Mouse (Mus musculus) stomach, adult 2 months (tissue): ENCODE data around the gene Zc3h6. TPM values are rescaled to one million over a fixed set of nuclear protein-coding genes. Genes with fewer than 3 reads are reported as not detected.

Experiments
- polyA plus RNA-seq: library from polyadenylated mRNA; depleted of rRNA; stranded (reverse); fragments of >200 nt; gene quantifications from 2 replicates; pipeline ENCODE4 v1.2.3, GENCODE M21; 2012; rRNA removed

Zc3h6 gene
- 0.42 and 0.48 TPM in 2 replicates for polyA plus RNA-seq

DNA sequence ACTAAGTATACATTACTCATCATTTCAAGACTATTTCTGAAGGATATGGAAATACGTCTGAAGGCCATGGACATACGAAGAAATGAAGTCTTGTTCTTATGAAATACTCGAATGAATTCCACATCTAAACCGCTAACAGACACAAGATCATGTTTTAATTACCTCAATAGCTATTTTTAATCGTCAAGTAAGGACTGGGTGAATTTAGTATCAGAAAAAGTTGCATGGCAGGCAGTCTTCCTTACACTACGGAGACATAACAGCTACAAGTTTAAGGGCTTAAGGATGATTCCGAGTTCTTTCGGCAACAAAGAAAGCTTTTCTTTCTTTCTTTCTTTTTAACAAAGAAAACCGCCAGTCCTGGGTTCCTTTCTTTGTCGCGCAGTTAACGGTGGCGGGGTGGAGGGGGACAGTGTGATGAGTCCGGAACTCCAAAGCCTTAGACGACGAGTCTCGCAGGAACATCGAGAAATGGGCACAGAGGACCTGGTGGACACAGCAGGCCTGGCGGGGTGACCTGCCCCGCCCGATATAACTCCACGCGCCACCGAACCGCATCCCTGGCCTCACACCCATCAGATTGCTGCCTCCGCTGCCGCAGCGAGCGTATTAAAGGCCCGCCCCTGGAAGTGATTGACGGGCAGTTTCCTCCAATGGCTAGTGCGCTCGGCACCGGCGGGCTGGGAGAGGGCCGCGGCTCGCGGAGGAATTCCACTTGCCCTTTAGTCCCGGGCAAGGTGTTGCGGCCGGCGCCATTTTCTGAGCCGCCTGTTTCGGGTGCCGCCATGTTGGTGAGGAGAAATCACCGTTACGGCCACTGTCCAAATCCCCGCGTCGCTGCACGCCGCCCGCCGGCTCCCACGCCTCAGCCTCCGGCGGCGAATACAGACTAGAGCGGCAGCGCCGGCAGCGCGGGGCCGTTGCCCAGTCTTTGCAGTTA is at the start of gene Zc3h6:
Gene Zc3h6 (plus strand): TSS at position 762 of the 940 bp plus-strand sequence.

DNA sequence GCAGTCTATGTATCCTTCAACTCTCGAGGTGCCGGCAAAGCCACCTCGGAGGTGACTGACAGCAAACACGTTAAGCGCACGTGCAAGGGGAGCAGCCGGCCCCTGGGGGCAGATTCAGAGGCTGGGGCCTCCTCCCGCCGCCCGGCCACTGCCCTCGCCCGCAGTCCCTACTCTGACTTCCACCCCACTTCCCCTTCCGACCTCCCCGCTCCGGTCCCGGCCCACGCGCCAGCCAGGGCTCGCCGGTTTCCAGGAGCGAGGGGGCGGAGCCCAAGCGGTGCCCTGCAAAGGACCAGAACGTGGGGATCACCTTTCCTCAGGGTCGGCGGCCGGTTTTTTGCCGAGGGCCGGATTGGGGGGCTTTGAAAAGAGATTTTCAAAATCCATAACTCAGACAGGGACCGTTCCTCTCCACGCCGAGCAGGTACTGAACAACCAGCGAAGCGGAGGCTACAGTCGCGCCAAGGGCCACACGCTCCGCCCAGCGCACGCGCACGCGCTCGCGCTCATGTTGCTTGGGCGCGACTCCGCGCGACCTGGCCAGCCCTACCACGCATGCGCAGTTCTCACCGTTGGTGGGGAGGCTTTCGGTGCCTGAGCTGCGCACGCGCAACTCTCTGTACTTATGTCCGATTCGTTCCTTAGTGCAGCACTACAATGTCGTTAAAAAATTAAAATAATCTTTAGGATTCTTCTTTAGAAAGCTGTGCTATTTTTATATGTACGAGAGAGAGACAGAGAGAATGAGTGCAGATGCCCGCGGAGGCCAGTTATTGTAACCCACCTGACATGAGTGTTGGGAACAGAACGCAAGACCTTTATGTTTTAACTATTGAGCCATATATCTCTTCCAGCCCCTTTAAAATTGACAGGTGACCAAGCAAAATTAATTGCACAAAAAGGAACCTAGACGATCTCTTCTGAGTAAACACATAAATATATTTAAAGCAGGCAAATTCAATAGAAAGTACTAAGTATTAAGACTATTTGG is 23.4 kb upstream of the Zc3h6 start, which contains the start of gene Zc3h8:
Gene Zc3h8 (minus strand): TSS at position 540 of the 991 bp plus-strand sequence.

DNA sequence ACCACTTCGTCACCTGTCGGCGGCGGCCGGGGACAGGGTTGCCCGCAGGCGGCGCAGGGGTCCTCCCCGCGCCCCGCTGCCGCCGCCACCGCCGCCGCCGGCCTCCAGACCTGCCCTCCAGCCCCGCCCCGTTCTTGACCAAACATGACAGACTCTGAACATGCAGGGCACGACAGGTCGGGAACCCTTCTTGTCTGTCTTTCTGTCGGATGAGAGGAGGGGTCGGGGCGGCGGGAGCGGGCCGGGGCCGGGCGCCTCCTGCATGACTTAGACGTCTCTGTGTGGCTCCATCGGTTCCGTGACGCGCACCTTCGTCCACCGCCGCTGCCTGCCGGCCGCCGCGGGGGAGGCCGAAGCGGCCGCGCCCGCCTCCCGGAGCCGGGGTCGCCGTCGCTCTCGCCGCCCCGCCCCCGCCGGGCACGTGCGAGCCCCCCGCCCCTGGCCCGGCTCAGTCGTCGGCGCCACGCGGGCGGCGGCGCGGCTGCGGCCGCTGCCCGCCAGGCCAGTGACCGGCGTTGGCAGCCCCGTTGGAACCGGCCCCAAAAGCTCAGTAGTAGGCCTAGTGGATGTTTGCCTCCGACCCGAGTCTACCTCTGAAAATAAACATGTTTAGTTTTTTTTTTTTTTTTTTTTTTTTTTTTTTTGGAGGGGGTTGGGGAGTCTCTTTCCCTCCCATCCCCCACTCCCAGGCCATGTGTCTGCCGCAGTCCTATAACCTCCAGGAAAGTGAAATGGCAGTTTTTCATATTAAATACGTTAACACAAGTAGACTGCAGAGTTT is 649 bp downstream of the Zc3h6 start, which contains the start of gene Gm10762:
Gene Gm10762 (minus strand): TSS at position 65 of the 781 bp plus-strand sequence.

DNA sequence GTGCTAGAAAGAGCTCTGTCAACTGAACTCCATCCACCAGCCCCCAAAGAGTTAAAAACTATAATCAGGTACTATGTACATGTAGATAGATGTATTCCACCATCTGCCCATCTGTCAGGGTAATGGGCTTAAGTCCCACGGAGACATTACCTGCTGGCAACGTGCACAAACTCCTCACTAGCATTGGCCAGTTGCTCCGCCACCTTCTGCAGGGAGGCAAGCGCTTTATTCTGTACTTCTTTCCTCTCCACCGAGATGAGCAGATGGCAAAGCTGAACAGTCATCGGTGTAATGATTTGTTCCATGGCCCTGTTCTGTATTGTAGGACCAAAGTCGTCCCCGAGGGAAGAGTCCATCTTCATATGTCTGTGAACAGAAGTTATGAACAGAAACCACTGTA is 80.6 kb downstream of the Zc3h6 start, which contains the start of gene Vinac1:
Gene Vinac1 (minus strand): TSS at position 362 of the 400 bp plus-strand sequence.

GRCm38 (mm10) chr2:129065437-129066282 is 98.5 kb downstream of the Zc3h6 start, which contains the start of gene Ttl:
Gene Ttl (plus strand): TSS chr2:129065942.

Other genes starting within 250 kb of the Zc3h6 start
- gene Tmem87b, start 149.3 kb upstream of the Zc3h6 start, polyA plus RNA-seq, result 3.2 and 4.3 TPM in 2 replicates
- 2.7 and 3.1 TPM in 2 replicates for gene Fbln7, start 104.4 kb upstream of the Zc3h6 start, polyA plus RNA-seq
- 0.13 and 0.32 TPM in 2 replicates for gene Zc3h8, start 23.3 kb upstream of the Zc3h6 start, polyA plus RNA-seq
- 1.2 and 1.3 TPM in 2 replicates for gene Gm10762, start 323 bp downstream of the Zc3h6 start, polyA plus RNA-seq
- 0.02 and 0.09 TPM in 2 replicates for gene Vinac1, start 80.8 kb downstream of the Zc3h6 start, polyA plus RNA-seq
- gene Ttl, start 98.5 kb downstream of the Zc3h6 start, polyA plus RNA-seq, result 2.6 and 2.7 TPM in 2 replicates
- gene Polr1b, start 133.6 kb downstream of the Zc3h6 start, polyA plus RNA-seq, result 6.3 and 7.6 TPM in 2 replicates
- 22.7 and 27.6 TPM in 2 replicates for gene Chchd5, start 162.3 kb downstream of the Zc3h6 start, polyA plus RNA-seq
- 2.8 and 3.0 TPM in 2 replicates for gene Slc20a1, start 231.4 kb downstream of the Zc3h6 start, polyA plus RNA-seq